Mouse (Mus musculus) MEL (cell line): ENCODE data around the gene Lamp5. TPM values are rescaled to one million over a fixed set of nuclear protein-coding genes. Genes with fewer than 3 reads are reported as not detected.

Experiments used
- DNase-seq: peaks from one replicate; pipeline ENCODE4 v3.0.0; 2011; ENCODE audit warnings: low read depth, low spot score
- H3K27ac ChIP-seq: 2 replicates; pipeline ENCODE4 v1.5.1; 2012; ENCODE audit warnings: low read depth, mild to moderate bottlenecking, control low read depth, low read length, moderate library complexity; ENCODE audit not compliant: control insufficient read depth
- H3K27me3 ChIP-seq, 2 experiments: fragments of 150-350 bp in 1 of 2; sonication (generic) in 1 of 2; 2 replicates each; pipeline ENCODE4 v1.6.1; 2012; ENCODE audit warnings: low read length in 2 of 2, mild to moderate bottlenecking in 2 of 2, improper control_type of control experiment in 1 of 2, moderate library complexity in 1 of 2; ENCODE audit not compliant: insufficient read depth in 2 of 2, control insufficient read depth in 1 of 2
- H3K36me3 ChIP-seq, 2 experiments: 2 replicates each; pipeline ENCODE4 v1.6.1; 2012 to 2014; ENCODE audit warnings: low read length in 2 of 2, improper control_type of control experiment in 1 of 2, inconsistent platforms in 1 of 2, mild to moderate bottlenecking in 1 of 2; ENCODE audit not compliant: insufficient read depth in 2 of 2, control insufficient read depth in 1 of 2
- H3K4me1 ChIP-seq, 2 experiments: fragments of 150-350 bp in 1 of 2; sonication (generic) in 1 of 2; 2 replicates each; pipeline ENCODE4 v1.6.1; 2012; ENCODE audit warnings: low read length in 2 of 2, improper control_type of control experiment in 1 of 2, mild to moderate bottlenecking in 1 of 2; ENCODE audit not compliant: insufficient read depth in 2 of 2, control insufficient read depth in 1 of 2
- H3K4me3 ChIP-seq, 2 experiments: fragments of 150-350 bp in 1 of 2; sonication (generic) in 1 of 2; 2 replicates each; pipeline ENCODE4 v1.5.1; 2012; ENCODE audit warnings: low read depth in 2 of 2, low read length in 2 of 2, mild to moderate bottlenecking in 2 of 2, moderate library complexity in 2 of 2, control low read depth in 1 of 2, improper control_type of control experiment in 1 of 2; ENCODE audit not compliant: control insufficient read depth in 1 of 2, insufficient read depth in 1 of 2
- H3K79me2 ChIP-seq: 2 replicates; pipeline ENCODE4 v1.6.1; 2012; ENCODE audit warnings: mild to moderate bottlenecking, low read length, moderate library complexity; ENCODE audit not compliant: control insufficient read depth, poor library complexity, insufficient read depth
- H3K9ac ChIP-seq: 2 replicates; pipeline ENCODE4 v1.6.1; 2012; ENCODE audit warnings: low read depth, mild to moderate bottlenecking, control low read depth, low read length, moderate library complexity; ENCODE audit not compliant: control insufficient read depth, poor library complexity, severe bottlenecking
- H3K9me3 ChIP-seq: fragments of 150-350 bp; sonication (generic); replicated peaks from 2 replicates; pipeline ENCODE4 v1.6.1; 2012; ENCODE audit warnings: mild to moderate bottlenecking, low read length, improper control_type of control experiment, moderate library complexity; ENCODE audit not compliant: insufficient read depth
- BHLHE40 ChIP-seq: IDR thresholded peaks from 2 replicates; pipeline ENCODE4 v1.6.1; 2012; ENCODE audit warnings: low read depth, mild to moderate bottlenecking, inconsistent platforms, low read length, improper control_type of control experiment, borderline replicate concordance
- E2F4 ChIP-seq: IDR thresholded peaks from 2 replicates; pipeline ENCODE4 v1.6.1; 2011; ENCODE audit warnings: low read depth, low read length, improper control_type of control experiment, borderline replicate concordance
- ELF1 ChIP-seq: IDR thresholded peaks from 2 replicates; pipeline ENCODE4 v1.6.1; 2014; ENCODE audit warnings: low read depth, mild to moderate bottlenecking, inconsistent platforms, low read length, improper control_type of control experiment, moderate library complexity
- EP300 ChIP-seq, 2 experiments: IDR thresholded peaks; 2 replicates each; pipeline ENCODE4 v1.6.1; 2011; ENCODE audit warnings: improper control_type of control experiment in 2 of 2, low read length in 2 of 2, low read depth in 1 of 2, mild to moderate bottlenecking in 1 of 2
- ETS1 ChIP-seq: IDR thresholded peaks from 2 replicates; pipeline ENCODE4 v1.6.1; 2012; ENCODE audit warnings: low read depth, mild to moderate bottlenecking, inconsistent platforms, low read length, improper control_type of control experiment, moderate library complexity
- GABPA ChIP-seq: IDR thresholded peaks from 2 replicates; pipeline ENCODE4 v1.6.1; 2012; ENCODE audit warnings: low read depth, mild to moderate bottlenecking, inconsistent platforms, low read length, improper control_type of control experiment, moderate library complexity
- GATA1 ChIP-seq: IDR thresholded peaks from 2 replicates; pipeline ENCODE4 v1.6.1; 2011; ENCODE audit warnings: low read depth, low read length, improper control_type of control experiment
- KAT2A ChIP-seq: conservative IDR thresholded peaks from 2 replicates; pipeline ENCODE4 v1.6.1; 2012; ENCODE audit warnings: low read depth, low read length, improper control_type of control experiment, inconsistent platforms
- MAFK ChIP-seq: IDR thresholded peaks from 2 replicates; pipeline ENCODE4 v1.6.1; 2011; ENCODE audit warnings: low read depth, mild to moderate bottlenecking, low read length, improper control_type of control experiment, borderline replicate concordance
- MAX ChIP-seq: IDR thresholded peaks from 2 replicates; pipeline ENCODE4 v1.6.1; 2011; ENCODE audit warnings: low read length, improper control_type of control experiment
- MEF2A ChIP-seq: IDR thresholded peaks from 2 replicates; pipeline ENCODE4 v1.6.1; 2014; ENCODE audit warnings: low read depth, mild to moderate bottlenecking, inconsistent platforms, low read length, improper control_type of control experiment; ENCODE audit not compliant: poor library complexity, insufficient replicate concordance, severe bottlenecking; ENCODE audit errors: extremely low read depth
- MXI1 ChIP-seq: IDR thresholded peaks from 2 replicates; pipeline ENCODE4 v1.6.1; 2011; ENCODE audit warnings: mild to moderate bottlenecking, low read depth, low read length, improper control_type of control experiment
- MYB ChIP-seq: IDR thresholded peaks from 2 replicates; pipeline ENCODE4 v1.6.1; 2011; ENCODE audit warnings: mild to moderate bottlenecking, low read depth, low read length, improper control_type of control experiment
- MYC ChIP-seq: IDR thresholded peaks from 2 replicates; pipeline ENCODE4 v1.6.1; 2011; ENCODE audit warnings: low read depth, mild to moderate bottlenecking, low read length, improper control_type of control experiment, moderate library complexity
- NELFE ChIP-seq: IDR thresholded peaks from 2 replicates; pipeline ENCODE4 v1.6.1; 2011; ENCODE audit warnings: low read depth, low read length, improper control_type of control experiment
- POLR2A ChIP-seq, 2 experiments: IDR thresholded peaks; 2 replicates each; pipeline ENCODE4 v1.6.1; 2011 to 2012; ENCODE audit warnings: low read length in 2 of 2, mild to moderate bottlenecking in 2 of 2, control low read depth in 1 of 2, improper control_type of control experiment in 1 of 2, low read depth in 1 of 2, moderate library complexity in 1 of 2; ENCODE audit not compliant: control insufficient read depth in 1 of 2, insufficient read depth in 1 of 2, poor library complexity in 1 of 2
- POLR2AphosphoS2 ChIP-seq: IDR thresholded peaks from 2 replicates; pipeline ENCODE4 v1.6.1; 2011; ENCODE audit warnings: low read length, improper control_type of control experiment
- RCOR1 ChIP-seq: IDR thresholded peaks from 2 replicates; pipeline ENCODE4 v1.6.1; 2012; ENCODE audit warnings: low read depth, mild to moderate bottlenecking, inconsistent platforms, low read length, improper control_type of control experiment
- SIN3A ChIP-seq: IDR thresholded peaks from 2 replicates; pipeline ENCODE4 v1.6.1; 2012; ENCODE audit warnings: low read length, improper control_type of control experiment, inconsistent platforms
- TAL1 ChIP-seq: IDR thresholded peaks from 2 replicates; pipeline ENCODE4 v1.6.1; 2012; ENCODE audit warnings: mild to moderate bottlenecking, inconsistent platforms, low read length, moderate library complexity, mixed read lengths
- TBP ChIP-seq: IDR thresholded peaks from 2 replicates; pipeline ENCODE4 v1.8.0; 2011; ENCODE audit warnings: low read depth, low read length, improper control_type of control experiment
- TCF12 ChIP-seq: IDR thresholded peaks from 2 replicates; pipeline ENCODE4 v1.6.1; 2014; ENCODE audit warnings: low read depth, mild to moderate bottlenecking, inconsistent platforms, low read length, improper control_type of control experiment, moderate library complexity
- USF1 ChIP-seq: IDR thresholded peaks from 2 replicates; pipeline ENCODE4 v1.6.1; 2014; ENCODE audit warnings: low read depth, mild to moderate bottlenecking, inconsistent platforms, low read length, improper control_type of control experiment, moderate library complexity
- ZC3H11A ChIP-seq: IDR thresholded peaks from 2 replicates; pipeline ENCODE4 v1.6.1; 2012; ENCODE audit warnings: low read depth, mild to moderate bottlenecking, inconsistent platforms, low read length, improper control_type of control experiment
- ZKSCAN1 ChIP-seq: IDR thresholded peaks from 2 replicates; pipeline ENCODE4 v1.6.1; 2012; ENCODE audit warnings: low read depth, mild to moderate bottlenecking, inconsistent platforms, low read length, improper control_type of control experiment, moderate library complexity
- ZMIZ1 ChIP-seq: IDR thresholded peaks from 2 replicates; pipeline ENCODE4 v1.6.1; 2012; ENCODE audit warnings: low read depth, mild to moderate bottlenecking, inconsistent platforms, low read length, improper control_type of control experiment, moderate library complexity
- ZNF384 ChIP-seq: IDR thresholded peaks from 2 replicates; pipeline ENCODE4 v1.6.1; 2012; ENCODE audit warnings: low read depth, mild to moderate bottlenecking, inconsistent platforms, low read length, improper control_type of control experiment
- polyA plus RNA-seq, 2 experiments: library from polyadenylated mRNA; stranded (reverse) in 1 of 2; unstranded in 1 of 2; fragments of >175 nt in 1 of 2; fragments of >200 nt in 1 of 2; gene quantifications; 2 replicates each; pipeline versions ENCODE4 v1.2.1 to v1.2.4; 2012; ENCODE audit warnings: low replicate concordance in 2 of 2, low read depth in 1 of 2; ENCODE audit not compliant: insufficient read length in 2 of 2, insufficient read depth in 1 of 2, missing spikeins in 1 of 2
- total RNA-seq: library from RNA; depleted of rRNA; stranded (reverse); fragments of 300-350 nt; gene quantifications from 2 replicates; pipeline ENCODE4 v1.2.3, GENCODE M21; 2012

Gene Lamp5
- total and polyA plus RNA-seq, 3 experiments: not detected

- no peaks in the 10 kb centered on the region for H3K27me3 ChIP-seq
- no peak overlapping the region for H3K9ac ChIP-seq
- TF ChIP-seq E2F4 (no peak), RCOR1 (no peak), BHLHE40 (no peak), TCF12 (no peak), KAT2A (no peak), MYC (no peak), MAFK (no peak), GABPA (no peak), EP300 (IDR thresholded peaks at IDR 0.05; ENCODE audit: low read depth in 1 of 2, low read length in 2 of 2) (no peak), SIN3A (no peak), ZKSCAN1 (no peak), USF1 (no peak), ETS1 (no peak)
- no peak for DNase-seq
- H3K4me3 ChIP-seq: no peak overlapping the region
- H3K36me3 ChIP-seq: no peaks in the 10 kb centered on the region
- no peak overlapping the region for H3K27ac ChIP-seq
- no peaks in the 10 kb centered on the region for H3K4me1 ChIP-seq
- no peaks in the 10 kb centered on the region for H3K9me3 ChIP-seq
- no peaks in the 10 kb centered on the region for H3K79me2 ChIP-seq
These were observed 55.6 kb downstream of the Lamp5 start for GRCm38 (mm10) chr2:136107597-136107996.

GRCm38 (mm10) chr2:136108124-136109037 lies 56.3 kb downstream of the Lamp5 start:
- H3K79me2 ChIP-seq: no peaks in the 10 kb centered on the region
- no peak for DNase-seq
- H3K4me3 ChIP-seq: no peak overlapping the region
- H3K36me3 ChIP-seq: no peaks in the 10 kb centered on the region
- TF ChIP-seq ZC3H11A (no peak), TAL1 (no peak), ETS1 (no peak), POLR2A (IDR thresholded peaks at IDR 0.05; ENCODE audit: control insufficient read depth in 1 of 2, insufficient read depth in 1 of 2, low read depth in 1 of 2, low read length in 2 of 2, poor library complexity in 1 of 2) (no peak), MXI1 (no peak), MEF2A (no peak), E2F4 (no peak), TBP (no peak), POLR2AphosphoS2 (no peak), GATA1 (no peak), MAX (no peak), GABPA (no peak), ZNF384 (no peak), ELF1 (no peak), ZMIZ1 (no peak), TCF12 (no peak), NELFE (no peak), MYB (no peak), USF1 (no peak), EP300 (IDR thresholded peaks at IDR 0.05; ENCODE audit: low read depth in 1 of 2, low read length in 2 of 2) (no peak)
- H3K27me3 ChIP-seq: no peaks in the 10 kb centered on the region
- no peaks in the 10 kb centered on the region for H3K4me1 ChIP-seq
- H3K27ac ChIP-seq: no peak overlapping the region
- H3K9ac ChIP-seq: no peak overlapping the region
- no peaks in the 10 kb centered on the region for H3K9me3 ChIP-seq
